Mouse (Mus musculus): ENCODE measurements around the gene Trim24.

The Trim24 gene

GRCm38 (mm10) chr6:37863961-37864730 lies 6.5 kb upstream of the Trim24 start:
- DNase-seq (ENCODE audit: low spot score in 2 of 2) = no peak

DNA sequence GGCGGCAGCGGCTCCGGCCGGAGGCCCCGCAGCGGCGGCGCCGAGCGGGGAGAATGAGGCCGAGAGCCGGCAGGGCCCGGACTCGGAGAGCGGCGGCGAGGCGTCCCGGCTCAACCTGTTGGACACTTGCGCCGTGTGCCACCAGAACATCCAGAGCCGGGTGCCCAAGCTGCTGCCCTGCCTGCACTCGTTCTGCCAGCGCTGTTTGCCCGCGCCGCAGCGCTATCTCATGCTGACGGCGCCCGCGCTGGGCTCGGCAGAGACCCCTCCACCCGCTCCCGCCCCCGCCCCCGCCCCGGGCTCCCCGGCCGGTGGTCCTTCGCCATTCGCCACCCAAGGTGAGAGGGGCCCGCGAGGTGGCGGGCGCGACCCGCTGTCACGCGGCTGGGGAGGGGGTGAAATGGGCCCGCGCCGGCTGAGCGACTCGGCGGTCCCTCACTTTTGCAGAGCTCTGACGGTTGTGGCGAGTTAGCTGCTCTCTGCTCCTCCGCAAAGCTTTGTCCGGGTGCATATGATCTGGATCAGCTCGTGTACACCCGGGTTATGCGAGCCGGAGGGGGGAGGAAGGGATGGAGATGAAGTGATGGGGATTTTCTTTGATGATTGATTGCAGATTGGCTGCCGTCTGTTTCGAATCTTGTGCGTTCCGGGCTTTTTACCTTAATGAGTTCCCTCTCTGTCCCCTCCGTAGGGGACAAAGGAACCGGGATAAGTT lies 683 bp downstream of the Trim24 start:
- peak; percentile 50 to 76 for DNase-seq (ENCODE audit: low spot score in 2 of 2)

- no peak for DNase-seq (ENCODE audit: low spot score in 2 of 2)
Measured at GRCm38 (mm10) chr6:37872861-37873260, 2.2 kb downstream of the Trim24 start.

DNA sequence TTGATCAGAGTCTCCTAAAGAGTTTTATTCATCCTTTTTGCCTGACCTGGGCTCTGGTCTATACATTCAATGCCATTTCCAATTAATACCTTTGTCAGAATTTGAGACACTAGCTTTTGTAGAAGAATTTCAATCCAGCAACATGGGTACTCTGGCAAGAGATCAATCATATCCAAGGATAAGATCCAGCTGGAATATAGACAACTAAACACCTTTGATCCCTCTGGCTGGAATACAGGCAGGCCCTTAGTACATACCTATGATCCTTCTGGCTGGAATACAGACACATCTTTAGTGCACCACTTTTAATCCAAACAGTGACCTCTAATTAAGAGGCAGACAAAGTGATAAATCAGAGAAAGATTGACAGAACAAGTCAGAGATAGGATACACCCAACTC lies 3.1 kb downstream of the Trim24 start:
- DNase-seq (ENCODE audit: low spot score in 2 of 2) = no peak

DNA sequence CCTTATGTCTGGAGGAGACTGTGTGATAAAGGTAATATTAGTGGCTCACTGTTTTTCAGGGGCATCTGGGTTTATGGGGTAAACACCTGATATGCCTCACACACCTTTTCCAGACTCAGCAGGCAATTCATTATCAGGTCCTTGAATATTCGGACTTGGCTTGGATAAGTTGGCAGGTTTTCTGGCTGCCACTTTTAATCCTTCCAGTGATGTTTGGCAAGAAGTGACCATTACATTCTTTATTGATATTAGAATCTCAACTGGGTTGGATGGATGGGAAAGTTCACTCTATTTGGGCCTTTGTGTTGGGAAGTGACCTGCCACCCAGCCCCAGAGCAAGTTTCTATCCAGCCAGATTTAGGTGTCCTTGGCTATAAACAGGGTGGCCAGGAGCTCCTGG lies 7.6 kb downstream of the Trim24 start:
- DNase-seq (ENCODE audit: low spot score in 2 of 2) = no peak

- no peak for DNase-seq (ENCODE audit: low spot score in 2 of 2)
Measured at GRCm38 (mm10) chr6:37880586-37880985, 10.0 kb downstream of the Trim24 start.

GRCm38 (mm10) chr6:37893586-37893985 lies 23.0 kb downstream of the Trim24 start:
- DNase-seq (ENCODE audit: low spot score in 2 of 2) = no peak

- DNase-seq (ENCODE audit: low spot score in 2 of 2) = peak in 1 of 2 experiments; percentile 18
Measured at GRCm38 (mm10) chr6:37895646-37896435, 25.2 kb downstream of the Trim24 start.

DNA sequence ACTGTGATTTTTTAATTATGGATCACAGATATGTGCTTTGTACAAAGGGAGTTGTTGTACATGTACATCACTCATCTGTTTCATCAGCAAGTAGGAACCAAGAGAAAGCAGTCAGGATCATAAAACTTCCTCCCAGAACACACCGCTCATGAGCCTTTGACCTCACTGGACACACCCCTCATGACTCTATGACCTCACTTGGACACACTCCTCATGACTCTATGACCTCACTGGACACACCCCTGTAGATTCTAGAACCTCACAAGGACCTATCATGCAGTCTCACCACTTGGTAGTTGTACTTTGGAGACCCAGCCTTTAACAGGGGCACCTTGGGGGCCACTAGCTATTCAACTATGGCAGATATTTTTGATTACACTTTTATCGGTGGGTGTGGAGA lies 29.6 kb downstream of the Trim24 start:
- DNase-seq (ENCODE audit: low spot score in 2 of 2) = no peak

GRCm38 (mm10) chr6:37901791-37902190 lies 31.2 kb downstream of the Trim24 start:
- no peak for DNase-seq (ENCODE audit: low spot score in 2 of 2)

DNA sequence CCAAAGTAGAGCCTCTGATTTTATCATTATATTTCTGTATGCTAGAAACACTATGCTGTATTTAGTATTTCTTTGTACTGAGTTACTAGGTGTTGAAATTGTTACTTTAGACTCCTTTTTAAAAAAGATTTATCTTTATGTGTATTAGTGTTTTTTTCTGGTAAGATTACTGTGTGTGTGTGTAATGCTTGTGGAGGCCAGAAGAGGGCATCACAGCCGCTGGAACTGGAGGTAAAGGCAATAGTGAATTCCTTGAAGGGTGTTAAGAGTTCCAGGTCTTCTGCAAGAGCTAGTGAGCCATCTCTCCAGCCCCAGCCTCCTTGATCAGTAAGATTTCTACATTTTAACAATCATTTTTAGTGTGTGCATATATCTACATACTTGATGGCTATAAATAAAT lies 33.2 kb downstream of the Trim24 start:
- no peak for DNase-seq (ENCODE audit: low spot score in 2 of 2)

DNA sequence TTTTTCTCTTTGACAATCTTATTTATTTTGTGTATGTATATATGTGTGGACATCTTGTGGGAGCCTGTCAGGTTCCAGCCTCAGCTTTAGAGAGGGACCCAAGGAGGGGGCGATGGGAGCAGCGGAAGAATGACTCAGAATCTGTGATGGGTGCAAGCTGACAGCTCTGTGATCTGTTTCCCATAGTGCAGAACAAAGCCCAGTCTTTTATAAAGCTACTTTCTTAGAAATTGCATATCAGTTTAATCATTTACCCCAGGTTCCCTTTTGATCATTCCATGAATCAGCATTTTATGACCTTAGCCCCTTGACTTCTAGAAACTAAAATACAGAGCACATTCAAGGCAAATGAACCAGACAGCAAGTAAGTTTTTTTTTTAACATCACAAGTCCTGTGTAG lies 42.9 kb downstream of the Trim24 start:
- no peak for DNase-seq (ENCODE audit: low spot score in 2 of 2)

- DNase-seq (ENCODE audit: low spot score in 2 of 2) = no peak
Measured at GRCm38 (mm10) chr6:37925104-37925503, 54.5 kb downstream of the Trim24 start.

GRCm38 (mm10) chr6:37926751-37927150 lies 56.1 kb downstream of the Trim24 start:
- DNase-seq (ENCODE audit: low spot score in 2 of 2) = no peak

- no peak for DNase-seq (ENCODE audit: low spot score in 2 of 2)
Measured at GRCm38 (mm10) chr6:37936498-37936897, 65.9 kb downstream of the Trim24 start.

DNA sequence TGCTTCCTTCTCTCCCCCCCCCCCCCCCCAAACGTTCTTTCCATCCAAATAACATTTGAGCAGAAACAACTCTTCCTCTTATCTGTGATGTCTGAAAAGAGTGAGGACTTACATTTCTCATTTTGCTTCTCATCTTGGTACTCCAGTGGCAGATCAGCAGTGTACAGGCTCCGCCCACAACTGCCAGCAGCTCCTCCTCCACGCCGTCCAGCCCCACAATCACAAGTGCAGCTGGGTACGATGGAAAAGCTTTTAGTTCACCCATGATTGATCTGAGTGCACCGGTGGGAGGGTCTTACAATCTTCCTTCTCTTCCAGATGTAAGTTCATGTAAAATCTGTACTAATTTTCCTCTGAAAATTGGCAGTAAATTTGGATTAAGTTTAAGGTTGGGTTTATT lies 80.7 kb downstream of the Trim24 start:
- DNase-seq (ENCODE audit: low spot score in 2 of 2) = no peak

- no peak for DNase-seq (ENCODE audit: low spot score in 2 of 2)
Measured at GRCm38 (mm10) chr6:37967386-37967785, 96.8 kb downstream of the Trim24 start.

- DNase-seq (ENCODE audit: low spot score in 2 of 2) = peak in 1 of 2 experiments; percentile 16
Measured at GRCm38 (mm10) chr6:38007459-38007858, 136.8 kb downstream of the Trim24 start.

DNA sequence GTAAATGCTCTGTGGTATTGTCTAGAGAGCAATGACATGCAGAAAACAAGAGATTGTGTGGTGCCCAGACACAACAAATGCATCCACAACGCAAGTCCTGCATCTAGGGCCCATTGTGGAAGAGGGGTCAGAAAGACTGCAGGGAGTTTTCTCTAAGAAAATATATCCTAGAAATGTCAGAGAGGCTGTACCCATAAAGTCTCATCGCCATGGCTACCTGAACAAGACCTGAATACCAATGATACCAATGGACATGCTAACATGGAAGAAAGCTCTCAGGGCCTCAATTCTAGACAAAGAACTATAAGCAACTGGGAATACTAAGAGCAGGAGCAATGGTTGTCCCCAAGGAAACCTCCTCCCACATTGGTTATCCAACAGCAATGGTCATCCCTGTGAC lies 142.2 kb downstream of the Trim24 start:
- no peak for DNase-seq (ENCODE audit: low spot score in 2 of 2)
